Mouse (Mus musculus) B cell, adult 2 months (primary cell): Measurements from ENCODE around the gene Syngr4.

ENCODE experiments used
- DNase-seq, 2 experiments: peaks; one replicate each; pipeline ENCODE4 v3.0.0; 2022

Gene Syngr4

DNA sequence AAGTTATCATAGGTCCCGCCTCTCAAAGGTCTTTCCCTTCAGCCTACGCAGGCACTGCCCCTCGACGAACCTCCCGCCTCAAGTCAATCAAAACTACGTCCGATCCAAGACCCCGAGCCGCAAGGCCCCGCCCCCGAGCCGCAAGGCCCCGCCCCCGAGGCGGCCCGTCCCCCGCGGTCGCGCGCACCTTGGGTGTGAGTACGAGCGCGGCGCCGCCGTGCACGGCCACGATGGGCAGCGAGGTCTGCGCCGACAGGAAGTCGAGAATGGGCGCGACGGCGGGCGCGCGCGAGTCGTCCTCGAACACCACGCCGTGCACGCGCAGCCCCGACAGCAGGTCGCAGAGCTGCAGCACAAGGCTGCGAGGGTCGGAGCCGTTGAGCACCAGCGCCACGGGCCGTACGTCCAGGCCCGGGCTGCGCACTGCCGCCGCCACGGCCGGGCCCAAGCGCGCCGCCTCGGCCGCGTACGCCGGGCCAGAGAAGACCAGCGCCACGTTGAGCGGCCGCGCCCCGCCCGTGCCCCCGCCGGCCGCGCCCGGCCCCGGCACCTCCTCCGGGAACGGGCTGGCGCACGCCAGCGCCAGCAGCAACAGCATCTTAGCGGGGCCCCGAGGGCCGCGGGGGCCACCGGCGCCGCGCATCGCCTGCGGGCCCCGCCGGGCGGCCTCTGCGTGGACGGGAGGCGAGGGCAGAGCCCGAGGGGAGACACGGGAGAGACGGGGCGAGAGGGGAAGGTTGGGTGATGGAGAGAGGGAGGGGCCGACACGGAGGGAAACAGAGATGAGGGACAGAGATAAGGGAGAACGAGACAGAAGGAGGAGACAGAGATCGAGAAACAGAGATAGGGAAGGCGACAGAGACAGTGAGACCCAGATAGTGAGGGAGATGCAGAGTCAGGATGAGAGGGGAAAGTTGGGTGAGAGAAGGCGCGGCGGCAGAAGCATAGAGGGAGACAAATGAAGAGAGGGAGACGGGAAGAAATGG, 30.3 kb downstream of the Syngr4 start:
- peak; percentile 97 to 98 for DNase-seq

DNA sequence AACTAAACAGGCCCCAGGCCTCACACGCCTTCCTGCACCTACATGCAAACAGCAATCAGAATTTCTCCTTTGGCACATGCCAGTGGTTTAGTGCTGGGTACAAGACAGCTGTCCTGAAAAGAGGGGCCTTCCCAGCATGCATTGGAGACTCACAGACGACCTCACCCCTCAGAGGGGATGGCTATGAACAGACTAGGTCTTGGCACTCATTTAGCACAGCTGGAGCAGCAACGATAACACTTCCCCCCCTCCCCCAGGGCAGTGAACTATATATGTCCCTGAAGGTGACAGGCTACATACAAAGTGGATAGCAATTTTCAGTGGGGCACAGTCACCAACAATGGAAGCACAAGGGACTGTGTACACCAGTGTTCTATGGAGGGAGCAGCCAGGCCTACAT, 32.1 kb downstream of the Syngr4 start:
- no peak for DNase-seq

DNA sequence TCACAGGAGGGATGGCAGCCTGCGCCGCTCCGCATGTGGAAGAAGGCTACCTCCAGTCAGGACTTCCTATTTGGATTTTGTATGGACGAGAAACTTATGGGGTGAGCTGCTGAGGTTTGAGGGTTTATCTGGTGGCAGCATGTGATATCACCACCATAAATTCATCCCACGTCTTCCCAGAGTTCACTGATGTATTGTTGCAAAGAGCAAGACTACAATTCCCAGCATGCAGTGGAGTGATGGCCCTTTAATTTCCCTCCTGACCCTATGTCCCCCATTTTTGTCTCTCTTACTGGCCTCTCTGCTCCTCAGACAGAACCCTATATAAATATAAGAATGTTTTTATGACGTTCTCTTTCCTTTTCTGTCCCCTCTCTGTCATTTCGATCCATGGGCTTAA, 33.7 kb downstream of the Syngr4 start:
- DNase-seq: no peak

DNA sequence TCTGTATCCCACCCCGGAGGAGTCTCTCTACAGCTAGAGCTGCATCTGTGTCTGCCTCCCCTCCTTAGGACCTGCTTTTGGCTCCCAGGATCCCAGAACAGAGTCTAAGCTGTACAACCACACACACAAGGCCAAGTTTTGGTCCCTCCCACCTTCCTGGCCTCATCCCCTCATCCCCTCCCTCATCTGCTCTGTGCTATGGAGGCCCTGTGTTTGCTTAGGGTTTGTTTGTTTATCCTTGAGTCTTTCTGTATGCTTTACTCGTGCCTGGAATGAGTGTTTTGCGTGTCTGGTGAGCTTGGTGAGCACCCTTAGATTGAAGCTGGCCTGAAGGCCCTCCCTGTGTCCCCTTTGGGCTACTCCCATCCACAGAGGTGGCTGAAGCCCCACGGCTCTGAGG, 37.5 kb downstream of the Syngr4 start:
- no peak for DNase-seq

DNA sequence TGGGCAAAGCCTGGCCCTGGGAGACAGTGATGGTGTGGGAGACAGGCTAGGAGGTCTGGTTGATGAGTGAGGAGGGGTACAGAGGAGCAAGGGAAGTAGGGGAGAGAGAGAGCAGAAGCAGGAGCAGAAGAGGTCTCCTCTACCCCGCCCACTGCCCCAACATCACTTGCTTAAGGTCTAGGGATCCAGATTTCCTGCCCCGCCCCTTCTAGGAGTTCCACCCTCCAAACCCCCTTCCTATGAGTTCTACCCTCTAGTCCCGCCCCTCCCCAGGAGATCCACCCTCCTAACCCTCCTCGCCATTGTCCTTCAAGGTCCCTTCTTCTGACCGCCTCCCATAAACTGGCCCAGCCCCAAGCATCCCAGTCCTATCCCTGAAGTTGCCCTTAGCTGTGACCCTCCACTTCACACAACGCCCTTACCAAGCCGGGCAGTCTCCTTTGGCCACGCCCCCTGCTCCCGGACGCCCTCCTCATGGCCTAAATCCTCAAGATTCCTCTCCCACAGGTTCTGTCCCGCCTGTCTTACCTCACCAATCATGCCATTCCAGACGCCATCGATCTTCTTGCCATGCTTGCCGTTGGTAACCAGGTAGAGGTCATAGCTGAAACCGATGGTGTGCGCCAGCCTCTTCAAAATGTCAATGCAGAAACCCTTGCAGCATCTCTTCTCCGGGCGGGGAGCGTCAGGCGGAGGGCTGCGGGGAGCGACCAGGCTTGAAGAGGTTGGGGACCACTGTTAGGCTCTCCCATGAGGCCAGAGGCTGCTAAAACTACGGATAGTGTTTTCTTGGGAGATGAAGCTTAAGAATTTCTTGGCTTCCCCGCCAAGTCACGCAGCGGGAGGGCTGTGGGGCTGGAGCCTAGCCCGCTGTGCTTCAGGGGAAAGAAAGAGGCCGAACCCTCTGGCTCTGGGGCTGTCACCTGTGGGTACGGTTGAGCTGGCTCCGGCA, 39.3 kb downstream of the Syngr4 start:
- no peak for DNase-seq

DNA sequence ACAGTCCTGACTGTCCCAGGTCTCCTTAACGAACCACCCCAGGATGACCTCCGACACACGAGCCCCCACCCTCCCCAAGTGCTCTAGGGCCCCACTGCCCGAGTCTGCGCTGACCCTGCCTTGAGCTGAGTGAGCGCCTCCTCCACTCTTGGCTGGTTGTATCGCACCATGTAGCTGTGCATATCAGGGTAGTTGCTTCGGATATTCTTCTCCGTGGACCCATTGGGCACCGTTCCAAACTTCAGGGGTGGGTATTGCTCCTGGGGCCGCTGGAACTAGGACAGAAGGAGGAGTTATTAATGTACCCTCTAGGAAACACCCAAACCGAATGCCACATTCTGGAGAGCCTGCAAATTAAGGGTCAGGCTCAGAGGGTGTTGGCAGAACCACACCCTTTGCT, 43.4 kb downstream of the Syngr4 start:
- DNase-seq: no peak

DNA sequence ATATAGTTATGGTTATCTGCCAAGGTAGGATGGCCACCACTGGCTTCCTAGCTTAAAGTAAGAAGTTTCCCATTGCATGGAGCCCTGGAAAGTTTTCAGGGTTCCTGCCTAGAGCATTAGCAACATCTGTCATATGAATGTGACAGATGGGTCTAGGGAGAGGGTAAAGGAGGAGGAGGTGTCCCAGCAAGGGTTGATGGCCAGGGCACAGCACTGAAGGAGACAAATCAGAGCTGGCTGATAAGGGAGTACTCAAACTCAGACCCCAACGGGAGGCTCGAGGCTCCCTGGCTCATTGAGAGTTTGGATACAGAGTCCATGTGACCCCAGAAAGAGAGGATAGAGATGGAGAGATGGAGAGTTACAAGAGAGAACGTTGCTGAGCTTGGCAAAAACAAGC, 45.9 kb downstream of the Syngr4 start:
- no peak for DNase-seq

DNA sequence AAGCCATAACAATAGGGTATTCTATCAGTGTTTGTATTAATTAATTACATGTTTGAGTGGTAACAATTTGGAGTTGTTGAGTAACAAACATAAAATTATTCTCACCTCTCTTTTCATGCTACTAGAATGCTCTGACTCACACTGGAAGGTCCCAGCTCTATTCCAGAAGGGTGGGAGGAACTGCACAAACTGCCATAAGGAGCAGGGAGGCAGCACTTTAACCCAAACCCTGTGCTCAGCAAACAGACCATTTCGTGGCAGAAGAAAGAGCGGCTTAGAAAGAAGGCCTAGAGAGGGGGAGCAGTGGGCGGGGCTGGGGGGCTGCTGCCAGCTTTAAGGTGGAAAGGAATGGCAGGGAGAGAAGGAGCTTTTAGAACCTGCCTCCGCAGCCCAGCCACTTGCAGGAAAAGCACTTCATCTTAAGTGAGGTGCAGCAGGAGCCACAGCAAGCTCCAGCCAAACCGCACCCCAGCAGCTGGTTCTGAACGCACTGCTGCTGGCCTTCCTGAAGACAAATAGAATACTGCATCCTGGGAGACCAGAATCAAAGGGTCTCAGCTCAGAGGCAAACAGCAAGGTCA, 48.0 kb downstream of the Syngr4 start:
- no peak for DNase-seq

DNA sequence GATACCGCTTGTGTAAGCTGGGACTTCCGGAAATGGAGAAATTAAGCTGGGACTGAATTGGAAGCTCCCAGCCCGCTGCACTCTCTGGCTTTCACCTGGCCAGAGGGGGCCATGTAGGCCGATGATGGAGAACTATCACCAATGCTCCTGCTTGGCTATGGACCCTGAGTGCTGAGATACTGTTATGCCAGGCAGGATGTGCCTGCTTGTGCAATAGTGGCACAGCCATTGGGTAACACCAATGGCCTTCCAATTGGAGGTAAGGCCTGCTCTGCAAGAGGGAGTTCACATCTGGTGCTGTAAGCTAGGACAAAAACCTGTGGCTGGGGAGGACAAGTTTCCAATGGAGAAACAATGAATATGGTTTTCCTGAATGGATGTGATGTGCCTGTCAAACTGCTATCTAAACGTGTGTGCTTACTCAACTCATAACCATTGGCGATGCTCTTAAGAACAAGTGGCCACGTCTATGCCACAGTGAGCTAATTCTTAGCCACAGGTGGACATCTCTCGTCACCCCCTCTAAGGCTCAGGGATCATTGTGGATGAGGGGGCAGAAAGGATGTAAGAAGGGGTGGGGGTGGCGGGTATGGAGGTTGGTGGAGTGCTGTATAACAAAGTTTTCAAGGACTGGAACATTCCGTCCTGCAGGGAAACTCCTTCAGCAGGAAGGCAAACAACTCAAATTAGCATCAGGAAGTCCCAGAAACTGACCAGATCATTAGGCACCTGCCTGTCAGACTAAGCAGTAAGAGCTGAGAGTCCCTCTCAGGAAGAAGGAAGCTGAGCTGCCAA, 53.4 kb downstream of the Syngr4 start:
- DNase-seq: no peak
